Mouse (Mus musculus): Measurements from ENCODE around the gene Ppm1b. TPM values are rescaled to one million over a fixed set of nuclear protein-coding genes. Genes with fewer than 3 reads are reported as not detected.
"Not testable (repeated sequence)": the region's sequence is repeated elsewhere in the genome, so short reads cannot be mapped to it uniquely, and the experiment has no call there.

Gene Ppm1b
- 38.7 and 40.2 TPM in 2 replicates for polyA plus RNA-seq (2012; ENCODE audit: insufficient read depth, insufficient read length, missing spikeins)

- TF ChIP-seq POLR2A (IDR thresholded peaks at IDR 0.05; ENCODE audit: borderline replicate concordance, low read depth, low read length) (no peak), CTCF (IDR thresholded peaks at IDR 0.05; ENCODE audit: low read depth, low read length) (no peak)
- Histone ChIP-seq H3K27ac (ENCODE audit: insufficient read depth, low read depth, low read length) (peak within 1 kb of the TSS; percentile 80), H3K4me1 (ENCODE audit: control insufficient read depth, insufficient read depth, low read length) (peaks cover 15% of the 10 kb centered on the region), H3K4me3 (ENCODE audit: insufficient read depth, low read length) (peak within 1 kb of the TSS; percentile 67)
Measured at GRCm38 (mm10) chr17:84956441-84956840, at the start of gene Ppm1b. Ppm1b (plus strand) TSS chr17:84956741.

GRCm38 (mm10) chr17:84921666-84922376 lies 34.7 kb upstream of the Ppm1b start:
- TF ChIP-seq POLR2A (IDR thresholded peaks at IDR 0.05; ENCODE audit: borderline replicate concordance, low read depth, low read length) (no peak), CTCF (IDR thresholded peaks at IDR 0.05; ENCODE audit: low read depth, low read length) (no peak)
- no peak overlapping the region for H3K27ac ChIP-seq (ENCODE audit: insufficient read depth, low read depth, low read length)
- no peaks in the 10 kb centered on the region for H3K4me1 ChIP-seq (ENCODE audit: control insufficient read depth, insufficient read depth, low read length)
- H3K4me3 ChIP-seq (ENCODE audit: insufficient read depth, low read length), result no peak overlapping the region

GRCm38 (mm10) chr17:84924779-84925178 lies 31.8 kb upstream of the Ppm1b start:
- H3K27ac ChIP-seq (ENCODE audit: insufficient read depth, low read depth, low read length), result no peak overlapping the region
- TF ChIP-seq POLR2A (IDR thresholded peaks at IDR 0.05; ENCODE audit: borderline replicate concordance, low read depth, low read length) (no peak), CTCF (IDR thresholded peaks at IDR 0.05; ENCODE audit: low read depth, low read length) (no peak)
- no peak overlapping the region for H3K4me3 ChIP-seq (ENCODE audit: insufficient read depth, low read length)
- H3K4me1 ChIP-seq (ENCODE audit: control insufficient read depth, insufficient read depth, low read length), result peaks cover 6% of the 10 kb centered on the region

GRCm38 (mm10) chr17:84926233-84926632 lies 30.3 kb upstream of the Ppm1b start:
- TF ChIP-seq POLR2A (IDR thresholded peaks at IDR 0.05; ENCODE audit: borderline replicate concordance, low read depth, low read length), result no peak
- TF ChIP-seq CTCF (IDR thresholded peaks at IDR 0.05; ENCODE audit: low read depth, low read length), result no peak
- Histone ChIP-seq H3K4me3 (ENCODE audit: insufficient read depth, low read length) (no peak overlapping the region), H3K4me1 (ENCODE audit: control insufficient read depth, insufficient read depth, low read length) (peaks cover 6% of the 10 kb centered on the region), H3K27ac (ENCODE audit: insufficient read depth, low read depth, low read length) (no peak overlapping the region)

- H3K27ac ChIP-seq (ENCODE audit: insufficient read depth, low read depth, low read length), result no peak overlapping the region
- TF ChIP-seq CTCF (IDR thresholded peaks at IDR 0.05; ENCODE audit: low read depth, low read length), result no peak
- TF ChIP-seq POLR2A (IDR thresholded peaks at IDR 0.05; ENCODE audit: borderline replicate concordance, low read depth, low read length), result no peak
- no peak overlapping the region for H3K4me3 ChIP-seq (ENCODE audit: insufficient read depth, low read length)
- peaks cover 6% of the 10 kb centered on the region for H3K4me1 ChIP-seq (ENCODE audit: control insufficient read depth, insufficient read depth, low read length)
Measured at GRCm38 (mm10) chr17:84927580-84927979, 29.0 kb upstream of the Ppm1b start.

- Histone ChIP-seq H3K4me3 (ENCODE audit: insufficient read depth, low read length) (no peak overlapping the region), H3K4me1 (ENCODE audit: control insufficient read depth, insufficient read depth, low read length) (peaks cover 8% of the 10 kb centered on the region), H3K27ac (ENCODE audit: insufficient read depth, low read depth, low read length) (no peak overlapping the region)
- no peak for TF ChIP-seq CTCF (IDR thresholded peaks at IDR 0.05; ENCODE audit: low read depth, low read length)
- TF ChIP-seq POLR2A (IDR thresholded peaks at IDR 0.05; ENCODE audit: borderline replicate concordance, low read depth, low read length), result no peak
Measured at GRCm38 (mm10) chr17:84932943-84933342, 23.6 kb upstream of the Ppm1b start.

GRCm38 (mm10) chr17:84933968-84934367 lies 22.6 kb upstream of the Ppm1b start:
- TF ChIP-seq POLR2A (IDR thresholded peaks at IDR 0.05; ENCODE audit: borderline replicate concordance, low read depth, low read length), result no peak
- TF ChIP-seq CTCF (IDR thresholded peaks at IDR 0.05; ENCODE audit: low read depth, low read length), result no peak
- Histone ChIP-seq H3K27ac (ENCODE audit: insufficient read depth, low read depth, low read length) (no peak overlapping the region), H3K4me1 (ENCODE audit: control insufficient read depth, insufficient read depth, low read length) (peaks cover 4% of the 10 kb centered on the region), H3K4me3 (ENCODE audit: insufficient read depth, low read length) (no peak overlapping the region)

GRCm38 (mm10) chr17:84935620-84936019 lies 20.9 kb upstream of the Ppm1b start:
- not testable (repeated sequence) for H3K4me1 ChIP-seq (ENCODE audit: control insufficient read depth, insufficient read depth, low read length); H3K4me3 ChIP-seq (ENCODE audit: insufficient read depth, low read length); H3K27ac ChIP-seq (ENCODE audit: insufficient read depth, low read depth, low read length)

- no peak overlapping the region for H3K27ac ChIP-seq (ENCODE audit: insufficient read depth, low read depth, low read length)
- TF ChIP-seq POLR2A (IDR thresholded peaks at IDR 0.05; ENCODE audit: borderline replicate concordance, low read depth, low read length) (no peak), CTCF (IDR thresholded peaks at IDR 0.05; ENCODE audit: low read depth, low read length) (no peak)
- H3K4me3 ChIP-seq (ENCODE audit: insufficient read depth, low read length), result no peak overlapping the region
- 0 out of 2 replicates have a peak, but pooled peaks cover 2% of the 10 kb centered on the region for H3K4me1 ChIP-seq (ENCODE audit: control insufficient read depth, insufficient read depth, low read length)
Measured at GRCm38 (mm10) chr17:84936301-84936700, 20.2 kb upstream of the Ppm1b start.

- no peak overlapping the region for H3K27ac ChIP-seq (ENCODE audit: insufficient read depth, low read depth, low read length)
- TF ChIP-seq CTCF (IDR thresholded peaks at IDR 0.05; ENCODE audit: low read depth, low read length) (no peak), POLR2A (IDR thresholded peaks at IDR 0.05; ENCODE audit: borderline replicate concordance, low read depth, low read length) (no peak)
- no peak overlapping the region for H3K4me3 ChIP-seq (ENCODE audit: insufficient read depth, low read length)
- H3K4me1 ChIP-seq (ENCODE audit: control insufficient read depth, insufficient read depth, low read length), result 0 out of 2 replicates have a peak, but pooled peaks cover 2% of the 10 kb centered on the region
Measured at GRCm38 (mm10) chr17:84936809-84937208, 19.7 kb upstream of the Ppm1b start.
